Mouse (Mus musculus) forebrain, embryonic 13.5 days (tissue): ENCODE measurements around the gene Prkag3. TPM values are rescaled to one million over a fixed set of nuclear protein-coding genes. Genes with fewer than 3 reads are reported as not detected.

Source experiments
- ATAC-seq: fragments of 200-750 bp; cut with Nextera tagmentation; 2 replicates; pipeline ENCODE4 v1.8.0; 2017
- H3K27ac ChIP-seq: fragments of 300-500 bp; sonication (generic); 2 replicates; pipeline ENCODE4 v1.5.1; 2015; ENCODE audit warnings: inconsistent platforms, mild to moderate bottlenecking, moderate library complexity
- H3K27me3 ChIP-seq: fragments of 300-500 bp; sonication (generic); 2 replicates; pipeline ENCODE4 v1.6.1; 2015; ENCODE audit warnings: mild to moderate bottlenecking, inconsistent platforms
- H3K36me3 ChIP-seq: fragments of 300-500 bp; sonication (generic); 2 replicates; pipeline ENCODE4 v1.6.1; 2015; ENCODE audit warnings: mild to moderate bottlenecking, inconsistent platforms; ENCODE audit not compliant: poor library complexity, severe bottlenecking
- H3K4me1 ChIP-seq: fragments of 300-500 bp; sonication (generic); 2 replicates; pipeline ENCODE4 v1.6.1; 2015; ENCODE audit warnings: inconsistent platforms
- H3K4me2 ChIP-seq: fragments of 300-500 bp; sonication (generic); 2 replicates; pipeline ENCODE4 v1.6.1; 2015; ENCODE audit warnings: inconsistent platforms, mild to moderate bottlenecking, moderate library complexity
- H3K4me3 ChIP-seq: fragments of 300-500 bp; sonication (generic); 2 replicates; pipeline ENCODE4 v1.5.1; 2015; ENCODE audit warnings: mild to moderate bottlenecking, inconsistent platforms
- H3K9ac ChIP-seq: fragments of 300-500 bp; sonication (generic); 2 replicates; pipeline ENCODE4 v1.6.1; 2015; ENCODE audit warnings: mild to moderate bottlenecking, inconsistent platforms
- H3K9me3 ChIP-seq: fragments of 300-500 bp; sonication (generic); replicated peaks from 2 replicates; pipeline ENCODE4 v1.6.1; 2016; ENCODE audit warnings: inconsistent platforms
- WGBS: fragments of 180-500 bp; shearing (Covaris S2); methylation state at CpG from one replicate; pipeline ENCODE4 v1.1.7; 2015; 5-methylcytosine and 5-hydroxymethylcytosine counted together
- polyA plus RNA-seq: library from polyadenylated mRNA; unstranded; fragments of >200 nt; fragmentation: Nextera tagmentation; extraction: Ambion mirVana; gene quantifications from 2 replicates; pipeline ENCODE4 v1.2.1, GENCODE M21; 2015

Gene Prkag3
- polyA plus RNA-seq, 1 experiment from 2014 or later = not detected

GRCm38 (mm10) chr1:74753266-74753974 lies 4.4 kb upstream of the Prkag3 start:
- peaks cover 16% of the 10 kb centered on the region for H3K27me3 ChIP-seq
- no peak overlapping the region for H3K4me2 ChIP-seq
- no peak overlapping the region for H3K4me3 ChIP-seq
- no peaks in the 10 kb centered on the region for H3K36me3 ChIP-seq
- ATAC-seq = no peak
- H3K27ac ChIP-seq = no peak overlapping the region
- 92% methylated on average over 8 of the region's 8 CpGs for WGBS
- H3K4me1 ChIP-seq = peaks cover 4% of the 10 kb centered on the region; the same call in 1 of the 2 replicates
- no peak overlapping the region for H3K9ac ChIP-seq
- no peaks in the 10 kb centered on the region for H3K9me3 ChIP-seq

- H3K27ac ChIP-seq = no peak overlapping the region
- no peaks in the 10 kb centered on the region for H3K9me3 ChIP-seq
- no peak overlapping the region for H3K4me2 ChIP-seq
- H3K36me3 ChIP-seq = no peaks in the 10 kb centered on the region
- H3K4me3 ChIP-seq = no peak overlapping the region
- H3K27me3 ChIP-seq = peaks cover 19% of the 10 kb centered on the region
- WGBS = over 99% methylated on average over 3 of the region's 3 CpGs
- no peak overlapping the region for H3K9ac ChIP-seq
- H3K4me1 ChIP-seq = peaks cover 5% of the 10 kb centered on the region; the same call in 1 of the 2 replicates
- no peak for ATAC-seq
Measured at GRCm38 (mm10) chr1:74752833-74753232, 3.8 kb upstream of the Prkag3 start.

- no peaks in the 10 kb centered on the region for H3K9me3 ChIP-seq
- H3K4me2 ChIP-seq = no peak overlapping the region
- H3K27me3 ChIP-seq = peaks cover 26% of the 10 kb centered on the region
- peaks cover 5% of the 10 kb centered on the region; the same call in 1 of the 2 replicates for H3K4me1 ChIP-seq
- 85% methylated on average over 8 of the region's 8 CpGs for WGBS
- H3K9ac ChIP-seq = no peak overlapping the region
- ATAC-seq = no peak
- H3K27ac ChIP-seq = no peak overlapping the region
- H3K36me3 ChIP-seq = no peaks in the 10 kb centered on the region
- H3K4me3 ChIP-seq = no peak overlapping the region
Measured at GRCm38 (mm10) chr1:74752150-74752549, 3.1 kb upstream of the Prkag3 start.

GRCm38 (mm10) chr1:74750683-74751082 lies 1.7 kb upstream of the Prkag3 start:
- Histone ChIP-seq H3K4me3 (no peak overlapping the region), H3K9me3 (no peaks in the 10 kb centered on the region), H3K4me1 (peaks cover 5% of the 10 kb centered on the region; the same call in 1 of the 2 replicates), H3K27me3 (peaks cover 29% of the 10 kb centered on the region), H3K36me3 (no peaks in the 10 kb centered on the region), H3K27ac (no peak overlapping the region), H3K4me2 (no peak overlapping the region), H3K9ac (no peak overlapping the region)
- ATAC-seq = no peak
- 72% methylated on average over 4 of the region's 4 CpGs for WGBS

- H3K9ac ChIP-seq = no peak overlapping the region
- WGBS = 72% methylated on average over 7 of the region's 7 CpGs
- no peak overlapping the region for H3K27ac ChIP-seq
- H3K4me3 ChIP-seq = no peak overlapping the region
- H3K27me3 ChIP-seq = peaks cover 26% of the 10 kb centered on the region
- ATAC-seq = no peak
- H3K9me3 ChIP-seq = no peaks in the 10 kb centered on the region
- H3K4me2 ChIP-seq = no peak overlapping the region
- no peaks in the 10 kb centered on the region for H3K36me3 ChIP-seq
- H3K4me1 ChIP-seq = peaks cover 5% of the 10 kb centered on the region; the same call in 1 of the 2 replicates
Measured at GRCm38 (mm10) chr1:74749301-74749700, 280 bp upstream of the Prkag3 start.

- Histone ChIP-seq H3K4me3 (no peak overlapping the region), H3K27ac (no peak overlapping the region), H3K9me3 (no peaks in the 10 kb centered on the region), H3K27me3 (peaks cover 26% of the 10 kb centered on the region), H3K36me3 (no peaks in the 10 kb centered on the region), H3K4me1 (peaks cover 5% of the 10 kb centered on the region; the same call in 1 of the 2 replicates), H3K9ac (no peak overlapping the region), H3K4me2 (no peak overlapping the region)
- no peak for ATAC-seq
- 75% methylated on average over 5 of the region's 5 CpGs for WGBS
Measured at GRCm38 (mm10) chr1:74747335-74747734, 1.7 kb downstream of the Prkag3 start.

GRCm38 (mm10) chr1:74740846-74741245 lies 8.2 kb downstream of the Prkag3 start:
- no peaks in the 10 kb centered on the region for H3K9me3 ChIP-seq
- H3K36me3 ChIP-seq = no peaks in the 10 kb centered on the region
- H3K27me3 ChIP-seq = no peaks in the 10 kb centered on the region
- no peak overlapping the region for H3K4me2 ChIP-seq
- WGBS = 78% methylated on average over 7 of the region's 7 CpGs
- H3K4me3 ChIP-seq = no peak overlapping the region
- H3K4me1 ChIP-seq = no peaks in the 10 kb centered on the region
- H3K9ac ChIP-seq = no peak overlapping the region
- no peak overlapping the region for H3K27ac ChIP-seq
- no peak for ATAC-seq

GRCm38 (mm10) chr1:74737500-74737899 lies 11.5 kb downstream of the Prkag3 start:
- Histone ChIP-seq H3K9ac (no peak overlapping the region), H3K27me3 (no peaks in the 10 kb centered on the region), H3K9me3 (no peaks in the 10 kb centered on the region), H3K4me1 (no peaks in the 10 kb centered on the region), H3K27ac (no peak overlapping the region), H3K4me3 (no peak overlapping the region), H3K4me2 (no peak overlapping the region), H3K36me3 (no peaks in the 10 kb centered on the region)
- WGBS = 81% methylated on average over 7 of the region's 7 CpGs
- ATAC-seq = no peak

- Histone ChIP-seq H3K27me3 (no peaks in the 10 kb centered on the region), H3K4me2 (no peak overlapping the region), H3K27ac (no peak overlapping the region), H3K9ac (no peak overlapping the region), H3K9me3 (no peaks in the 10 kb centered on the region), H3K36me3 (no peaks in the 10 kb centered on the region), H3K4me3 (no peak overlapping the region), H3K4me1 (no peaks in the 10 kb centered on the region)
- 93% methylated on average over 12 of the region's 12 CpGs for WGBS
- ATAC-seq = no peak
Measured at GRCm38 (mm10) chr1:74736977-74737376, 12.0 kb downstream of the Prkag3 start.

GRCm38 (mm10) chr1:74728446-74728845 lies 20.6 kb downstream of the Prkag3 start:
- Histone ChIP-seq H3K27ac (no peak overlapping the region), H3K4me1 (no peaks in the 10 kb centered on the region), H3K27me3 (no peaks in the 10 kb centered on the region), H3K9ac (no peak overlapping the region), H3K4me3 (no peak overlapping the region), H3K36me3 (no peaks in the 10 kb centered on the region), H3K9me3 (no peaks in the 10 kb centered on the region), H3K4me2 (no peak overlapping the region)
- 86% methylated on average over 8 of the region's 8 CpGs for WGBS
- ATAC-seq = no peak

- H3K27ac ChIP-seq = no peak overlapping the region
- H3K9me3 ChIP-seq = no peaks in the 10 kb centered on the region
- H3K27me3 ChIP-seq = no peaks in the 10 kb centered on the region
- H3K36me3 ChIP-seq = no peaks in the 10 kb centered on the region
- 87% methylated on average over 5 of the region's 5 CpGs for WGBS
- H3K4me1 ChIP-seq = no peaks in the 10 kb centered on the region
- no peak for ATAC-seq
- H3K4me2 ChIP-seq = no peak overlapping the region
- H3K9ac ChIP-seq = no peak overlapping the region
- no peak overlapping the region for H3K4me3 ChIP-seq
Measured at GRCm38 (mm10) chr1:74726674-74727073, 22.3 kb downstream of the Prkag3 start.

GRCm38 (mm10) chr1:74726114-74726513 lies 22.9 kb downstream of the Prkag3 start:
- H3K4me2 ChIP-seq = no peak overlapping the region
- no peak for ATAC-seq
- no peaks in the 10 kb centered on the region for H3K27me3 ChIP-seq
- no peaks in the 10 kb centered on the region for H3K9me3 ChIP-seq
- H3K4me1 ChIP-seq = no peaks in the 10 kb centered on the region
- H3K27ac ChIP-seq = no peak overlapping the region
- no peak overlapping the region for H3K4me3 ChIP-seq
- no peak overlapping the region for H3K9ac ChIP-seq
- 86% methylated on average over 5 of the region's 5 CpGs for WGBS
- H3K36me3 ChIP-seq = no peaks in the 10 kb centered on the region

GRCm38 (mm10) chr1:74723748-74724147 lies 25.3 kb downstream of the Prkag3 start:
- Histone ChIP-seq H3K27me3 (no peaks in the 10 kb centered on the region), H3K9ac (no peak overlapping the region), H3K4me2 (no peak overlapping the region), H3K27ac (no peak overlapping the region), H3K4me3 (no peak overlapping the region), H3K4me1 (no peaks in the 10 kb centered on the region), H3K9me3 (no peaks in the 10 kb centered on the region), H3K36me3 (no peaks in the 10 kb centered on the region)
- WGBS = 77% methylated on average over 2 of the region's 2 CpGs
- ATAC-seq = no peak
